ENCODE assay signal across 1 mouse cellular context in the genomic region with DNA sequence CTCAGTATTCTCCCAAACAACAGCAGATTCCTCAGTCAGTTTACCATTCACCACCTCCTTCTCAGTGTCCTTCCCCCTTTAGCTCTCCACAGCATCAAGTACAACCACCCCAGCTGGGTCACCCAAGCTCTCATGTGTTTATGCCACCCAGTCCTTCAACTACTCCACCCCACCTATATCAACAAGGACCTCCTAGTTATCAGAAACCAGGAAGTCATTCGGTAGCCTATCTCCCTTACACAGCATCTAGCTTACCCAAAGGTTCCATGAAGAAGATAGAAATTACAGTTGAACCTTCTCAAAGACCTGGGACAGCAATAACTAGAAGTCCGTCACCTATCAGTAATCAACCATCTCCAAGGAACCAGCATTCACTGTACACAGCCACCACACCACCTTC.
TF ChIP-seq lines count a peak whose summit lies in the region.

No protein-coding gene starts in this region.

TF ChIP-seq in MEL, 35 proteins besides CTCF, POLR2A, EP300 and RAD21 (continued from another document):
- TF ChIP-seq TAL1 (IDR thresholded peaks at IDR 0.05; ENCODE audit: low read length) (0 out of 2 replicates have a peak, but pooled peaks have one; percentile 24), E2F4 (IDR thresholded peaks at IDR 0.05; ENCODE audit: borderline replicate concordance, low read depth, low read length) (no peak), NELFE (IDR thresholded peaks at IDR 0.05; ENCODE audit: low read depth, low read length) (no peak), ETS1 (IDR thresholded peaks at IDR 0.05; ENCODE audit: low read depth, low read length) (0 out of 2 replicates have a peak, but pooled peaks have one; percentile 38), CHD2 (IDR thresholded peaks at IDR 0.05; ENCODE audit: low read length) (no peak), UBTF (IDR thresholded peaks at IDR 0.05; ENCODE audit: borderline replicate concordance, insufficient read depth, low read depth, low read length) (no peak), USF2 (IDR thresholded peaks at IDR 0.05; ENCODE audit: borderline replicate concordance in 1 of 2, insufficient read depth in 1 of 2, low read depth in 1 of 2, low read length in 2 of 2) (no peak), ZKSCAN1 (IDR thresholded peaks at IDR 0.05; ENCODE audit: low read depth, low read length) (no peak), MXI1 (IDR thresholded peaks at IDR 0.05; ENCODE audit: low read depth, low read length) (no peak), SIN3A (IDR thresholded peaks at IDR 0.05; ENCODE audit: low read length) (peak; percentile 47; the same call in 1 of the 2 replicates), MEF2A (IDR thresholded peaks at IDR 0.05; ENCODE audit: extremely low read depth, insufficient replicate concordance, low read depth, low read length, poor library complexity, severe bottlenecking) (no peak), CHD1 (IDR thresholded peaks at IDR 0.05; ENCODE audit: low read depth, low read length) (no peak), GATA1 (IDR thresholded peaks at IDR 0.05; ENCODE audit: low read depth, low read length) (peak; percentile 62), MAFK (IDR thresholded peaks at IDR 0.05; ENCODE audit: borderline replicate concordance, low read depth, low read length) (no peak)
